Mouse (Mus musculus) central nervous system, embryonic 14 days (tissue): Measurements from ENCODE around the gene Epgn. TPM values are rescaled to one million over a fixed set of nuclear protein-coding genes. Genes with fewer than 3 reads are reported as not detected.

Experiments
- polyA plus RNA-seq: library from polyadenylated mRNA; depleted of rRNA; stranded (reverse); fragments of >200 nt; gene quantifications from 2 replicates; pipeline ENCODE4 v1.2.3, GENCODE M21; 2012; rRNA removed

Gene Epgn
- 0.20 and 0.38 TPM in 2 replicates for polyA plus RNA-seq

DNA sequence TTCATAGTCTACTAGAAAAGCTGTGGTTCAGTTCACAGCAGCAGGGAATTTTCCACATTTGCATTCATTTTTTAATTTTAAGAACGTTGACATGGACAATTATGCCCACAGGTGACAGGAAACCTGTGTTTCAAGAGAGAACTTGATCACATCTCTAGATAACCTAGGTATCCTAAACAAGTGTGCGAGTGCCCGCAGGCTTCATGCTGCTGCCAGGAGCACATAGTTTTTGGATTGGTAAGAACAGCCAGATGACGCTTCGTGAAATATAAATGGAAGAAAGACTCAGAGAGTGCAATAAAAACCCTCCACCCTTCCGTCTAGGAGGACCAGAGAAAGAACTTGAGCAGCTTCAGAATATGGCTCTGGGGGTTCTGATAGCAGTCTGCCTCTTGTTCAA lies at the start of gene Epgn:
TSS of gene Epgn (plus strand) at position 301 of the 400 bp plus-strand sequence.

DNA sequence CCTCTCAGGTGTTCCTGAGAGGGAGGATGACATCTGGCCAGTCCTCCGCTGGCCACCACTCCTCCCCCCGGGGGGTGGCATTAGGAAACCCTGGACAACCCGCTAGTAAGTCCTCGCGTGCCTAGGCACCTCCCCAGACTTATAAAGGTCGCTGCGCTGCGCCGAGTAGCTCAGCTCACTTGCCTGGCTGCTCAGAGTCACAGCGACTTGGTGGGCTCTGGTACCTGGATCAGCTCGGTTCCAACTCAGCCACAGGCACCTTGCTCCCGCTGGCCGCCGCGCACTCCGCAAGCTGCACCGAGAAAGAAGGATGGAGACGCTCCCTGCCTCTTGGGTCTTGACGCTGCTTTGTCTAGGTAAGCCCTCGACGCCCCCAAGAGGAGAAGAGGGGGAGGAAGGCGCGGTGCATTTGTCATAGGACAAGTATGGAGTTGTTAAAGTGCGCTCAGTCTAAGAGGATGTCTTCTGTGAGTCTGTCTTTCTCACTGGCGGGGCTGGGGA lies 47.2 kb downstream of the Epgn start, which contains the start of gene Ereg:
TSS of gene Ereg (plus strand) at position 173 of the 501 bp plus-strand sequence.

Other genes with a start within 250 kb of the Epgn start
- 0.09 and 0.70 TPM in 2 replicates for gene Cxcl3, start 241.4 kb upstream of the Epgn start, polyA plus RNA-seq
- not detected in 2 replicates for gene Cxcl15, start 232.9 kb upstream of the Epgn start, polyA plus RNA-seq
- 0.31 and 3.1 TPM in 2 replicates for gene Cxcl1, start 136.2 kb upstream of the Epgn start, polyA plus RNA-seq
- gene Cxcl2, start 123.6 kb upstream of the Epgn start, polyA plus RNA-seq = 0.48 and 1.7 TPM in 2 replicates
- gene Mthfd2l, start 96.3 kb upstream of the Epgn start, polyA plus RNA-seq = 55.4 and 62.2 TPM in 2 replicates
- gene Ereg, start 47.2 kb downstream of the Epgn start, polyA plus RNA-seq = not detected in 2 replicates
- gene Areg, start 112.1 kb downstream of the Epgn start, polyA plus RNA-seq = 0.24 and 0.27 TPM in 2 replicates